Mouse (Mus musculus) mouse embryonic stem cell (cell line): ENCODE measurements around the gene Hck.

Source experiments
- in situ Hi-C, 2 experiments: fragments of 300-500 bp; cut with MboI; formaldehyde crosslinking; loops; 1 replicate in 1 of 2; 3 replicates in 1 of 2; pipeline ENCODE4 v1.14.3; 2019 to 2020; ENCODE audit warnings: low sequenced_read_pairs in 2 of 2, low pct_unique_long_range_greater_than_20kb in 1 of 2, mixed read lengths in 1 of 2; ENCODE audit not compliant: unreplicated experiment in 1 of 2

Gene Hck

GRCm38 (mm10) chr2:153175995-153176570, 67.8 kb downstream of the Hck start:
- in situ Hi-C loops: no loop called here

GRCm38 (mm10) chr2:153177188-153177587, 68.9 kb downstream of the Hck start:
- in situ Hi-C loops: no loop called here

GRCm38 (mm10) chr2:153179126-153179860, 71.0 kb downstream of the Hck start:
- in situ Hi-C loops: no loop called here

- in situ Hi-C loops: no loop called here
Observed at GRCm38 (mm10) chr2:153179961-153180360, 71.7 kb downstream of the Hck start.

GRCm38 (mm10) chr2:153186176-153186591, 77.9 kb downstream of the Hck start:
- in situ Hi-C loops: no loop called here

- in situ Hi-C loops: no loop called here
Observed at GRCm38 (mm10) chr2:153187848-153188247, 79.6 kb downstream of the Hck start.

- in situ Hi-C loops: no loop called here
Observed at GRCm38 (mm10) chr2:153191242-153191641, 83.0 kb downstream of the Hck start.

- in situ Hi-C loops: no loop called here
Observed at GRCm38 (mm10) chr2:153194255-153194654, 86.0 kb downstream of the Hck start.

- in situ Hi-C loops: no loop called here
Observed at GRCm38 (mm10) chr2:153198485-153198884, 90.2 kb downstream of the Hck start.

- in situ Hi-C loops: no loop called here
Observed at GRCm38 (mm10) chr2:153199114-153199513, 90.8 kb downstream of the Hck start.
